Comparison of ENCODE assay signal across 8 mouse cellular contexts in genomic region chr4:97772084-97772484, GRCm38 (mm10). TPM values are rescaled to one million over a fixed set of nuclear protein-coding genes. Genes with fewer than 3 reads are reported as not detected.
A peak's percentile ranks its signal among the peaks of the same experiment; 100 is the strongest.
DNase-seq lines count a peak whose midpoint lies in the region; TF ChIP-seq lines count a peak whose summit lies in the region.

No protein-coding gene starts in this region.

- H3K9me3 ChIP-seq in megakaryocyte, embryonic 14.5 days: no peaks in the 10 kb centered on the region

- TF ChIP-seq POLR2A in cortical plate, adult 2 months (IDR thresholded peaks at IDR 0.05; ENCODE audit: extremely low read depth, insufficient read depth, low read length): peak; percentile 78

- peak overlapping the region; percentile 61 for H3K4me3 ChIP-seq in cortical plate, adult 2 months (ENCODE audit: insufficient read depth, low read length)
- peak overlapping the region; percentile 93 for H3K4me3 ChIP-seq in megakaryocyte, embryonic 14.5 days (replicated peaks)

- TF ChIP-seq CTCF in cortical plate, adult 2 months (IDR thresholded peaks at IDR 0.05; ENCODE audit: extremely low read depth, insufficient read depth, low read length): no peak

- no peaks in the 10 kb centered on the region for H3K36me3 ChIP-seq in megakaryocyte, embryonic 14.5 days (replicated peaks; ENCODE audit: low read length)

- peak; percentile 97 for DNase-seq in adipocyte (ENCODE audit: low spot score)
- DNase-seq in gastrocnemius, adult 8-10 months (ENCODE audit: low spot score in 2 of 2): peak; percentile 97 to 98
- peak; percentile 98 for DNase-seq in induced T-regulatory cell, adult 2 months (ENCODE audit: low read depth)
- peak; percentile 90 to 97 for DNase-seq in left cerebral cortex, adult 9 months (ENCODE audit: low spot score in 2 of 2)
- peak; percentile 95 for DNase-seq in right cerebral cortex, adult 2 months (ENCODE audit: low spot score in 2 of 2)
- peak; percentile 90 for DNase-seq in urinary bladder, postnatal 10 days (ENCODE audit: low spot score)

- peak overlapping the region; percentile 96 for H3K27ac ChIP-seq in cortical plate, adult 2 months (ENCODE audit: insufficient read depth, low read length)

- peaks cover 25% of the 10 kb centered on the region for H3K27me3 ChIP-seq in megakaryocyte, embryonic 14.5 days (replicated peaks)

- H3K4me1 ChIP-seq in cortical plate, adult 2 months (ENCODE audit: control insufficient read depth, insufficient read depth, low read length): no peaks in the 10 kb centered on the region
- H3K4me1 ChIP-seq in megakaryocyte, embryonic 14.5 days: peaks cover 40% of the 10 kb centered on the region

RNA-seq across cellular contexts. Expression of gene Nfia, which starts 0.5 kb away (rescaled TPM):
- 21.5 and 24.1 TPM in 2 replicates for polyA plus RNA-seq in cortical plate, adult 2 months (2012; rRNA removed)
- 10 to 100 TPM; 53.6 to 64.5 (median 57.1) TPM for total RNA-seq in gastrocnemius, adult 8-10 months (2022)
- polyA plus RNA-seq in megakaryocyte, embryonic 14.5 days (2012; ENCODE audit: insufficient read depth, low replicate concordance): 0.02 TPM in 1 of 2 replicates, not detected in the other

RNA-seq across cellular contexts. Expression of gene E130114P18Rik, which starts 5.8 kb away (rescaled TPM):
- 12.7 and 14.3 TPM in 2 replicates for polyA plus RNA-seq in cortical plate, adult 2 months (2012; rRNA removed)
- not detected for total RNA-seq in gastrocnemius, adult 8-10 months (2022)
- polyA plus RNA-seq in megakaryocyte, embryonic 14.5 days (2012; ENCODE audit: insufficient read depth, low replicate concordance): not detected in 2 replicates

Comparison
In these comparisons a context has a peak if more than half of its experiments do, and no peak if none do; other contexts are left out.
1. Peak in every context shown above with its lines: DNase-seq, H3K4me3 ChIP-seq and H3K27ac ChIP-seq.
2. RNA of gene Nfia, which starts 0.5 kb away (polyA plus RNA-seq): 21.5 to 24.1 TPM in cortical plate, adult 2 months; 0.02 TPM in megakaryocyte, embryonic 14.5 days; every median in the first group is over 10 times any median in the second.
3. RNA of gene E130114P18Rik, which starts 5.8 kb away (polyA plus RNA-seq): 12.7 to 14.3 TPM in cortical plate, adult 2 months; not detected in megakaryocyte, embryonic 14.5 days; every median in the first group is over 10 times any median in the second.